Mouse (Mus musculus) telencephalon, adult 2 months (tissue): ENCODE results near the gene Nfib.

Experiments
- DNase-seq: peaks from one replicate; pipeline ENCODE4 v3.0.0-alpha.2; 2011; ENCODE audit warnings: low read depth, low spot score

Gene Nfib

DNA sequence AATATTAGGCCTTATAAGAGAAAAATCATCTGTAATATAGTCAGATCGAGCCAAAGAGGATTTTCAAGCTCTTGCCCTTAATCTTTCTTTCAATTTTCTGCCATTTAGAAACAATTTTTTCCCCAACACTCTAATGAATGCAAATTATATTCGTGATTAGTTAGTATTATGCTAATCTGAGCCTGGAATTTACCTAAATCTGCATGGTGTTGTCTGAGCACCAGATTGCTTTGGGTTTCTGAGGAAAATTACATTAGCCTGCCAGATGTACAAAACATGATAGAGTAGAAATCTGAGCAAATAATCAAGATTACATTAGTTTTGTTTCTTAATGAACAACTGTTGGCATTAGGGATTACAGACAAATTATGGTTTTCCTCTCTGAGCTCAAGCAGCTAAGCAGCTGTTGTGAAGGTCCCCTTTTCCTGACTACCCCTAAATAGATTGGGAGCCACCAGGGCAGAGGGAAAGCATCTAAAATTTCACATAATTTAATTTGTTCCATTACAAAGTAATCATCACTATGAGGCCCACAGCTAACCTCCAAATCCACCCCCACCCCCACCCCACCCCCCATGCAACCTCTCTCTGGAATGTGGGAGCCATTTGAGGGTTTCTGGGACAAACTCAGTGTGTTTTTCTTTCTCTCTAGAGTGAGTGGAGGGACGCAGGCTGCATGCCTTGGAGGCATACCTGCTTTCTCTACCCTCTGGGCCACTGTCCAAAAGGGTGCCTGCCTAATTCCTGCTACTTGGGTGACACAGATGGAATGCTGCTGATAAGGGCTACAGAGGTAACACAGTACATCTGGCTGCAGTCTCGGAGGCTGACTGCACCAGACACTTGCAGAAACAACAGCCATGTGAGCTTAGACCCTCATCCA, 14.2 kb downstream of the Nfib start:
- no peak for DNase-seq

DNA sequence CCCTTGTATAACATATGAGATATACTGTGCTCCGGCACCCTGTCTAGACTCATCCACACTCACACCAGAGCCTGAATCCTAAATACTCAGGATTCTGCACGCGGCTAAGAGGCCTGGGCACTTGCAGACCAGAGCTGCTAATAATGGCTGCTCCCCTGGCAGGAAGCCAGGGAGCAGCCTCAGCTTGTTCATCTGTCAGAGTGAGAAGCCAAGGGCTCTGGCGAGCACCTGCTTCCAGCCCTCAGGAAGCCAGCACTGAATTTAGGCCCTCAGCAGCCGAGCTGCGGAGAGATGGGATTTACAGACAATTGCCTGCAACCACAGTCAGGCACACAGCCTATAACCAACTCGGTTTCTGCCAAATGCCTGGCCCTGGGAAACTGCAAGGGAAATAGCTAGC, 15.3 kb downstream of the Nfib start:
- DNase-seq = peak; percentile 19

- DNase-seq = no peak
These were observed 19.5 kb downstream of the Nfib start for GRCm38 (mm10) chr4:82686037-82686436.

DNA sequence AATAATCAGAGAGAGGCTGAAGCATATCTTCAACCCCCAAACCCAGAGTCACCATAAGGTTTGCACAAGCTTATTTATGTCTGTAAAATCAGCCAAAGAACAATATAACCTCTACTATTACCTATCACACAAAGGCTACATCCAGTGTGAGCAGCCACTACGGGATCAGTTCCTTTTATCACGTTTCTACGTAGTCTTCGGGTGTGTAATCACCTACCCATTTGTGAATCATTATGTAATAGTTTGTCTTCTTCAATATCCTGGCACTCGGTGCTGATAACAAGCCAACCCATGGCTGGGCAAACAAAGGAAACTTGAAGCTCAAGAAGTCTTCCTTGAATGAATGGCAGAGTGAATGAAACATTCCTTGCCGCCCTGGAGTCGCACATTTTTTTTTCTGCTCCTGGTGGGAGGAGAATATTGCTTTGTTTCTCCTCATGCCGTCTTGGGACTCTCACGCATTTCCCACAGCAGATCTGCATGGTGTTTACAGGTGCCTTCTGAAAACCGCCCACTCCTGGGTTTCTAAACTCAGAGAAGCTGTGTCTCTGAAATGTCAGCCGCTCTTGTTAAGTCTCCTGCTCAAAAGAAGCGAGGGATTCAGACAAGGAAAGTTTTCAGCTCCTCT, 21.3 kb downstream of the Nfib start:
- DNase-seq = peak; percentile 55

GRCm38 (mm10) chr4:82683583-82683982, 22.0 kb downstream of the Nfib start:
- no peak for DNase-seq

DNA sequence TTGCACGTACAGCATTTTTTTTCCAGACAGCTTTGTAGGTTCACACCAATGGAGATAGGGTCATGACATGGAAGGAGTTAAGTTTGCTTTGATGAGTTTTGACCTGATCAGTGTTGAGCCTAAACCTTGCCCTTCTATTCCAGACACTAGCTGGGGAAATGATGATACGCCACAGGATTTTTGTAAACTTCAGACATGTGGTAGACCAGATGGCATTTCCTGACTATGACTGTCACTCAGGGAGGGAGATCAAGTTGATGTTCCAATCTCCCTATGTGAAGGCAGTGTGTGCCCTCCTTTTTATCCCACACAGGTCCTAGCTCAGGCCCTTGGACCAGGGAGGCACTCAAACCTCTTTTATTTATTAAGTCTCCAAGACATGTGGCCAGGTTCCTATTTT, 29.4 kb downstream of the Nfib start:
- no peak for DNase-seq

DNA sequence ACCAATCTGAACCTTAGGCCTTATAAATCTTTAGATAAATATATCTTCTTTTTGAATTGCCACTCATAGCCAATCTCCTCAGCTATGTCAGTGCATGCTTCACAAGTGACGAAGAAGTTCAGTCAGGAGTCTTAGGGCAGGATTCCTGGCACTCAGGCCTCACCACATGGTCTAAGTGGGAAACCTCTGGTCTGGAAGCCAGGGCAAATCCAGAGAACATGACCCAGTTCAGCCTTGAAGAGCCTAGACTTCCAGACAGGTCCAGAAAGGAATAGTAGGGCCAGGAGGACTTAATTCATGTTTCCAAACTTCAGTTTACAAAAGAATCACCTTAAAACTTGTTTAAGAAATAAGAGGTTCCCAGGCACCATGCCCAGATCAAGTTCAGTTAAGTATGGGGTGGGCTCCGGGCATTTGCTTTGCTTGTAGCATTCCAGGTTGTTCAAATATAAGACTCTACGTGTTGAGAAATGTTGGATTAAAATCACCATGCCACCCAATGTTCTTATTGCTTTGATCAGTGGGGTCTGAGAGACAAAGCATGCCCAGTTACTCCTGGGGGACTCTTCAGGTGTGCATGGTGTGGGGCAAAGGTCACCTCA, 38.2 kb downstream of the Nfib start:
- DNase-seq = no peak

GRCm38 (mm10) chr4:82664436-82664835, 41.1 kb downstream of the Nfib start:
- no peak for DNase-seq

GRCm38 (mm10) chr4:82663749-82664381, 41.7 kb downstream of the Nfib start:
- DNase-seq = no peak

- no peak for DNase-seq
These were observed 42.9 kb downstream of the Nfib start for GRCm38 (mm10) chr4:82662626-82663025.

DNA sequence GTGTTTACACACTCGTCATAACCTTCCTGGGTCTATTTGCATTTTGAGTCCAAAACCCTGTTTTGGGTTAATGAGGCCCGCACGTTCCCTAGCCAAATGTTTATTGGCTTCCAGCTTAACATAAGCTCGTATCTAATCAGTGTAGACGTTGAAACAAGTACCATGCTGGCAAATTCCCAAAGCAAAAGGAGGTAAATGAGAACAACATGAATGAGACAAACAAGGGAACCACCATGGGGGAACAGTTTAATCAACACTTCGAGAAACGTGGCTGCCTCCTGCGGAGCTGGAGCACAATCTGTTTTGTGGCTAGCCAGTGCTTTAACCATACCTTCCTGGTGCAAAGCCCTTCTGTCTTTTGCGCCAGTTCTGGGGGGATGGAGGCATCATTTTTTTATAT, 43.3 kb downstream of the Nfib start:
- DNase-seq = no peak

- no peak for DNase-seq
These were observed 44.3 kb downstream of the Nfib start for GRCm38 (mm10) chr4:82661215-82661614.

DNA sequence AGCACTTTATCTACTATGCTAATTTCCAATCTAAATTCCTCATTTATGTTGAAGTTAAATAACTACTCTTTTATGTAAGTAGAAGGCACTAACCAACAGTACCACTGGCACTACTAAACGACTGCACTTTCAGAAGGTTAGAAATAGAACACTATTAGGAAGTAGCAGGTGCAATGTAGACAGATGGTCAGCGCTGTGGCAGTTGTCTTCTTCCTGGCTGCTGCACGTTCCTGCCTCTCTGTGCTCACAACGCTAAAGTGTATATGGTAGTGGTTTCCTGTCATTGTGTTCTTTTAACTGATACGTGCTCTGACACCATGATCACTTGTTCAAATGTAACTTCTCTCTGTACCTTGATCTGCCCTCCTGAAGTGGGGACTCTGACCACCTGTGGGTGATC, 59.9 kb downstream of the Nfib start:
- DNase-seq = no peak

DNA sequence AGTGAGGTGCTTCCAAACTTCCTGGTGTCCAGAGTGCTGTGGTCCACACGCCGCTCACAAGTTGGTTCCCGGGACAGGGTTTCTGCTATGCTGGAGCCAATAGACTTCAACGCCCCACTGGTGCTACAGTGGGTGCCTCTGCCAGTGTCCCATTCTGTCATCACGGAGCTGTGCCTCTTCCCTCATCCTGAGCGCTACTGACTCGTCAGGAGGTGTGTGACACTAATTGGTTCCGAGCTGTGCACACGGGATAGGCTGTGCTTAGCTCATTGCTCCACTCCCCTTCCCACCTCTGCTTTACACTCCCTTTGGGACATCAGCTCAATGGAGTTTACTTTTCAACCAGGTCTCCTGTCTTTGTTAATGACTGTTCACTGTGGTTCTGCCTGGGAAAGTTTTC, 60.8 kb downstream of the Nfib start:
- no peak for DNase-seq

DNA sequence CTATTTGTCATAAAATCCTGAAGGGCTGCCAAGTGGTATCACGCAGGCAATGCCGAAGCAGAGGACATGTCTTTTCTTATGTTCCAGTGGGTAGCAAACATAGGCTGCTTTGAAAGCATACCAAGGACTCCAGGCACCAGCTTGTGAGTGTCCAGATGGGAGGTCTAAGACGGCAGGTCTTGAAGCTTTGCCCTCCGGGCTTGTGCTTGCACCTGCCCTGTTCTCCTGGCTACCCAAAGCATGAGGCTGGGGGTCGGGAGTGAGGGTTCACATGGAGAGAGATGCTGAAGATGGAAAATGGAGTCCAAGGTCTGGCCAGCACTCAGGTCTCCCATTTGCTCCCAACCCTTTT, 61.8 kb downstream of the Nfib start:
- DNase-seq = no peak

DNA sequence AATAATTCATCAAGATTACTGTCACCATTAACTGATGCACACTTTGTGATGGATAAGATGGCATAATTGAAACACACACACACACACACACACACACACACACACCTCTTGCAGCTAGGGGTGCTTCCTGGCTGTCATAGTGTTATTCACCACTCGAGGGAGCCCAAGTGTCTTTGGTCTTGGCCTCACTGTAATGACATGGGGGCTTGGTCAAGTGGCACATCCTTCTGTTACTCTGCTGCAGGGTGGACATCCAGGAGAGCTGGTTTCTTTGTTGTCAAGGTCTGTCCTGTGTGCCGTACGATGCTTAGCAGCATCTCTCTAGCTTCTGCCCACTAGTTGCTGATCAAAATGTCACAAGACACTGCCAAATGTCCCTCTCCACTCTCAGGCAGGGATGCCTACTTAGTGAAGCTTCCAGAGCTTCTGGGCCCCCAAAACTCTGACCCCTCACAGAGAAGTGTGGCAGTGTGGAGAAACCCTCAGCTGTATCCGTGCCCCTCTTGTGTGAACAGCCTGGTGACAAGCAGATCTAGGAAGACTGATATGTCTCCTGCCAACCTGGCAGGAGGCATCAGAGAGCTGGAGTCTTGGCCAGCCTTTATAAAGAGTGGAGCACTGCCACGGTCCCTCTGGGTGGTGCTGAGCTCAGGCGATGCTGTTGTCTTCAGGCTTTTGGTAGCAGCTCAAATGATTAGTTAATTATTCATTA, 62.4 kb downstream of the Nfib start:
- DNase-seq = no peak

DNA sequence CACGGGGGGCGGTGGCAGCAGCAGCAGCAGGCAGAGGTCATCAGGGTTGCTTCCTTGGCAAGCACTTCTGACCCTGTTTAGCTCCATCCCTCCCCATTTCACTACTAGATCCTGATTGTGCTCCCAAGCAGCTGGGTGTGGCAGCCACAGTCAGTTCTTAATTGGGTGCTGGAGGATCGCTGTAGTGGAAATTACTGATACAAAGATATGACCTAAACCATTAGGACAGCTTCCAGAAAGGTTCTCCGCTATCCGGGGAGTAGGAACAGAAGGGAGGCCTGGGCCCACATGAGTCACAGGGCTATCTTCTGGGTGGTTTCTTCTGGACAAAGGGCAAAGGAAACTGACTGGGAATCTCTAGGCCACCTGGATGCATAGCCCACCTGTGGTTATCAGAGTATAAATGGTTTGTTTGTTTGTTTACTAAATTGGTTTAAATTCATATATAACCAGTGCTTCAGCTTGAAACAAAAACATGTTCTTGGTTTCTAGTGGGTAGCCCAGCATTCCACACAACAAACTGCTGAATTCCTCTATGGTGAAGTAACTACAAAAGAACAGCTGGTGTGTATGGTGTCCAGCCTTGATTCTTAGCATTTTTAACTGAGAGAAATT, 64.4 kb downstream of the Nfib start:
- DNase-seq = no peak

DNA sequence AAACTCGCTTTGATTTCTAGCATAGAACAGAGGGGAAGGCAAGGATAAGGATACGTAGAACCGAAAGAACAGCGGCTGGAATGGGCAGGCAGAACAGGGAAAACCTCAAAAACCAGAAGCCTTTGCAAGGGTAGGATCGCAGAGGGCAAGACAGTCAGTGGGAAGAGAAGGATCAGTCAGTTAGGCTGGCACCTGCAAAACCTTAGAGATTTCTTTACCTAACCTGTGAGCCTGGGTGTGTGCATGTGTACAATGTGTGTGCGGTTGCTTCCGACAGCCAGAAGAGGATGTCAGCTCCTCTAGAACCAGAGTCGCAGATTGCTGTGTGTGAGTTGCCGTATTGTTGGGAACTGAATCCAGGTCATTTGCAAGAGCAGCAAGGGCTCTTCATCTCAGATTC, 67.3 kb downstream of the Nfib start:
- no peak for DNase-seq

- DNase-seq = no peak
These were observed 67.9 kb downstream of the Nfib start for GRCm38 (mm10) chr4:82637633-82638032.

DNA sequence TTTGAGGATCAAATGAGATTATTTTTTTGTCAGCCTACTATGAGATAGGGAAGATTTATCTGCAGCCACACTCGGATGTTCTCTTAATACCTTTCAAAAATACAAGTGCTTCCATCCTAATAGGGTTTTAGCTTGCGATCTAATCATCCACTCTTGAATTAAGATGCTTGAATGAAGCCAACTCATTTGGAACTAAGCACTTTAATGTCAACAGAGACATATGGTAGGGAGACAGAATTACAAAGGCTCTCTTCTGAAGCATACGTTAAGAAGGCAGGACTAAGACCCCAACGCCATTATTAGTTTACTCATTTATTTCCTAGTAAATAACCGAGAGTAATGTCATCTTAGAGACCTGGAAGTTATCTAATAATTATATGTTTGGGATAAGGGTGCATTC, 68.9 kb downstream of the Nfib start:
- no peak for DNase-seq

GRCm38 (mm10) chr4:82635881-82636280, 69.7 kb downstream of the Nfib start:
- no peak for DNase-seq
